ENCODE assay signal across 5 mouse cellular contexts in the genomic region with DNA sequence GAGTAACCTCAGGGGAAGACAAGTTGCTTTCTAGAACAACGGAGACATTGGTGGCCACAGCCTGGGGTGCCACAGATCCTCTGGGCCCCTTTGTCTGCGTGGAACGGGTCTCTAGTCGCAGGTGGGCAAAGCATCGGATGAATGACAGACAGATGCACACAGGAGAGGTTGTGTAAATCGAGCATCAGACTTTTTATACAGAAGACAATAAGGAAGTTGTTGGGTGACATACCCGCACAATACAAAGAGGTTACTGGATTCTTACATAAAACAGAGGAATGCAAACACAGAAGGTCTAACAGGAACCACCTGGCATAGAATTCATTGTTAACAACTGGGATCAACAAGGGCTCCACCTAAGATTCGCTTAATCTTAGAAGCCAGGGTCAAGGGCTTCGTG.
DNase-seq lines count a peak whose midpoint lies in the region; ATAC-seq lines count a peak whose summit lies in the region.
"Not testable (repeated sequence)": the region's sequence is repeated elsewhere in the genome, so short reads cannot be mapped to it uniquely, and the experiment has no call there.

No protein-coding gene starts in this region.

- H3K36me3 ChIP-seq in ES-E14 (ENCODE audit: control insufficient read depth, insufficient read depth, low read length, poor library complexity, severe bottlenecking); intestine, embryonic 14.5 days (ENCODE audit: control insufficient read depth, insufficient read depth, low read length): not testable (repeated sequence)

- peak overlapping the region; percentile 63; the same call in 1 of the 2 replicates for H3K27ac ChIP-seq in ES-E14 (ENCODE audit: insufficient read depth, low read depth, low read length, poor library complexity, severe bottlenecking)
- H3K27ac ChIP-seq in intestine, embryonic 14.5 days (ENCODE audit: low read depth) = not testable (repeated sequence)

- H3K4me1 ChIP-seq in ES-E14 (ENCODE audit: control insufficient read depth in 2 of 2, insufficient read depth in 2 of 2, low read length in 2 of 2, poor library complexity in 1 of 2); intestine, embryonic 14.5 days (replicated peaks; ENCODE audit: control insufficient read depth, insufficient read depth, low read length): not testable (repeated sequence)

- 90% methylated on average over 9 of the region's 9 CpGs for WGBS in intestine, embryonic 14.5 days

- in situ Hi-C loops in ES-E14 (cut with MboI; ENCODE audit: low sequenced_read_pairs in 2 of 2, unreplicated experiment in 2 of 2) = not testable (repeated sequence)

- peak; percentile 85 for DNase-seq in ES-CJ7 (ENCODE audit: low read depth, low spot score)
- not testable (repeated sequence) for DNase-seq in ES-E14 (ENCODE audit: low read depth, low spot score)
- peak; percentile 89 for DNase-seq in R1 (ENCODE audit: low read depth, low spot score)
- peak; percentile 87 for DNase-seq in ZHBTc4 (ENCODE audit: low read depth, low spot score)
- DNase-seq in intestine, embryonic 14.5 days (ENCODE audit: low spot score) = peak; percentile 35

- not testable (repeated sequence) for H3K9ac ChIP-seq in ES-E14 (ENCODE audit: insufficient read depth, low read depth, low read length, poor library complexity, severe bottlenecking); intestine, embryonic 14.5 days (ENCODE audit: low read length)

- H3K4me3 ChIP-seq in ES-E14 (ENCODE audit: insufficient read depth in 1 of 2, low read depth in 1 of 2, low read length in 2 of 2, poor library complexity in 1 of 2, severe bottlenecking in 1 of 2); intestine, embryonic 14.5 days (ENCODE audit: low read depth, low read length): not testable (repeated sequence)

- H3K27me3 ChIP-seq in intestine, embryonic 14.5 days (replicated peaks; ENCODE audit: control insufficient read depth, insufficient read depth, low read length) = not testable (repeated sequence)

- not testable (repeated sequence) for H3K9me3 ChIP-seq in ES-E14 (ENCODE audit: control insufficient read depth, insufficient read depth, low read depth, low read length); intestine, embryonic 14.5 days (ENCODE audit: control insufficient read depth, low read length)

- ATAC-seq in intestine, embryonic 14.5 days (replicated peaks; ENCODE audit: low FRiP score, low TSS enrichment, low read depth) = not testable (repeated sequence)

- not testable (repeated sequence) for H3K4me2 ChIP-seq in intestine, embryonic 14.5 days (ENCODE audit: low read length)
